Mouse (Mus musculus) lung, embryonic 16.5 days (tissue): ENCODE measurements around the gene Lrrc14b. TPM values are rescaled to one million over a fixed set of nuclear protein-coding genes. Genes with fewer than 3 reads are reported as not detected.

Experiments used
- ATAC-seq: fragments of 200-750 bp; cut with Nextera tagmentation; 2 replicates; pipeline ENCODE4 v1.8.0; 2017; ENCODE audit warnings: low read depth, mild to moderate bottlenecking, moderate library complexity
- H3K27ac ChIP-seq: fragments of 300-500 bp; sonication (generic); 2 replicates; pipeline ENCODE4 v1.5.1; 2014; ENCODE audit warnings: mild to moderate bottlenecking, control low read depth, low read length
- H3K27me3 ChIP-seq: fragments of 300-500 bp; sonication (generic); 2 replicates; pipeline ENCODE4 v1.6.1; 2014; ENCODE audit warnings: low read depth, low read length, mixed read lengths; ENCODE audit not compliant: control insufficient read depth, insufficient read depth
- H3K36me3 ChIP-seq: fragments of 300-500 bp; sonication (generic); 2 replicates; pipeline ENCODE4 v1.6.1; 2014; ENCODE audit warnings: low read length; ENCODE audit not compliant: control insufficient read depth, insufficient read depth
- H3K4me1 ChIP-seq: fragments of 300-500 bp; sonication (generic); replicated peaks from 2 replicates; pipeline ENCODE4 v1.6.1; 2014; ENCODE audit warnings: low read length, mixed read lengths; ENCODE audit not compliant: control insufficient read depth, insufficient read depth
- H3K4me2 ChIP-seq: fragments of 300-500 bp; sonication (generic); 2 replicates; pipeline ENCODE4 v1.6.1; 2014; ENCODE audit warnings: low read depth, low read length, control low read depth
- H3K4me3 ChIP-seq: fragments of 300-500 bp; sonication (generic); 2 replicates; pipeline ENCODE4 v1.5.1; 2014; ENCODE audit warnings: mild to moderate bottlenecking, low read length, control low read depth
- H3K9ac ChIP-seq: fragments of 300-500 bp; sonication (generic); 2 replicates; pipeline ENCODE4 v1.6.1; 2014; ENCODE audit warnings: low read length, control low read depth
- H3K9me3 ChIP-seq: fragments of 300-500 bp; sonication (generic); 2 replicates; pipeline ENCODE4 v1.6.1; 2016; ENCODE audit warnings: low read length; ENCODE audit not compliant: control insufficient read depth
- whole genome bisulfite sequencing: fragments of 180-500 bp; shearing (Covaris S2); extraction: QIAGEN DNeasy Blood & Tissue Kit; methylation state at CpG from one replicate; pipeline ENCODE4 v1.1.7; 2014; 5-methylcytosine and 5-hydroxymethylcytosine counted together
- microRNA counts: library from miRNA; unstranded; fragments of <30 nt; microRNA quantifications from one replicate; lab custom pipeline; 2016
- microRNA-seq: library from miRNA; unstranded; fragments of <30 nt; microRNA quantifications from one replicate; pipeline ENCODE4, GENCODE M21; 2016
- polyA plus RNA-seq: library from polyadenylated mRNA; unstranded; fragments of >200 nt; fragmentation: Nextera tagmentation; extraction: Ambion mirVana; gene quantifications from 2 replicates; pipeline ENCODE4 v1.2.1, GENCODE M21; 2015

Gene Lrrc14b
- polyA plus RNA-seq, 1 experiment from 2014 or later: not detected

DNA sequence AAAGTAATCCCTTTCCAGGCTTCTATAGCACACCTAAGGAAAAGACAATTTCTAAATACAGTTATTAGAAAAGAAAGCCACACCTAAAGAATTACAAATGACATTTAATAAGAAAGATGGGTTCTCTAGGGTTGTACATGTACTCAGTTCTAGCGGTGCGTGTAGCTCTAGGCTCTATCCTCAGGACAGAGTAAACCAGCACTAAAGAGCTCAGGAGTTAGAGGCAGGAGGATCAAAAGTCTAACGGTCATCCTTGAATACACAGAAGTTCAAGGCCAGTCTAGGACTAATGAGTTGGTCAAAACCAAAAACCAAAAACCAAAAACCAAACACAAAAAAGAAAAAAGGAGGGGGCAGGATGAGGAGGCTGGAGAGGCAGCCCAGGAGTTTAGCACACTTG lies 49.2 kb downstream of the Lrrc14b start:
- H3K9me3 ChIP-seq: no peaks in the 10 kb centered on the region
- no peak for ATAC-seq
- 95% methylated on average over 3 of the region's 3 CpGs for WGBS

More for the DNA sequence above, 49.2 kb downstream of the Lrrc14b start:
- H3K27me3 ChIP-seq: no peaks in the 10 kb centered on the region
- H3K9ac ChIP-seq: no peak overlapping the region
- peaks cover 10% of the 10 kb centered on the region for H3K4me1 ChIP-seq
- no peak overlapping the region for H3K4me2 ChIP-seq
- H3K27ac ChIP-seq: no peak overlapping the region
- H3K36me3 ChIP-seq: peaks cover 11% of the 10 kb centered on the region
- H3K4me3 ChIP-seq: no peak overlapping the region

MicroRNA genes within 50 kb of the gene (microRNA counts, 519-probe panel; counts per million panel counts)
- microRNA mmu-miR-692 (lab: Ali Mortazavi, UCI): not detected

Small RNAs within 50 kb of the gene (microRNA-seq; reads per million reads assigned to microRNA genes)
- not detected for gene Mir692-3

Other genes with a start within 250 kb of the Lrrc14b start
- gene Slc9a3, start 242.5 kb downstream of the Lrrc14b start, polyA plus RNA-seq: not detected in 2 replicates
- gene Exoc3, start 155.3 kb downstream of the Lrrc14b start, polyA plus RNA-seq: 65.8 and 67.2 TPM in 2 replicates
- 0.57 and 0.70 TPM in 2 replicates for gene Ahrr, start 71.7 kb downstream of the Lrrc14b start, polyA plus RNA-seq
- gene Pdcd6, start 46.4 kb downstream of the Lrrc14b start, polyA plus RNA-seq: 123 and 134 TPM in 2 replicates
- gene Sdha, start 13.7 kb downstream of the Lrrc14b start, polyA plus RNA-seq: 254 and 283 TPM in 2 replicates
- 44.7 and 56.1 TPM in 2 replicates for gene Ccdc127, start 13.7 kb downstream of the Lrrc14b start, polyA plus RNA-seq
- 6.9 and 7.0 TPM in 2 replicates for gene Zfp72, start 26.8 kb upstream of the Lrrc14b start, polyA plus RNA-seq
- gene Ftl1-ps1, start 35.7 kb upstream of the Lrrc14b start, polyA plus RNA-seq: 78.9 and 152 TPM in 2 replicates
- 23.7 TPM in 2 replicates for gene Zfp825, start 130.0 kb upstream of the Lrrc14b start, polyA plus RNA-seq